Mouse (Mus musculus) forebrain, embryonic 15.5 days (tissue): ENCODE measurements around the gene Btbd10. TPM values are rescaled to one million over a fixed set of nuclear protein-coding genes. Genes with fewer than 3 reads are reported as not detected.

Experiments
- polyA plus RNA-seq: library from polyadenylated mRNA; unstranded; fragments of >200 nt; fragmentation: Nextera tagmentation; extraction: Ambion mirVana; gene quantifications from 2 replicates; pipeline ENCODE4 v1.2.1, GENCODE M21; 2015

The Btbd10 gene
- polyA plus RNA-seq, 1 experiment from 2014 or later, result 69.6 TPM

Other genes with a start within 250 kb of the Btbd10 start
- 16.0 and 16.2 TPM in 2 replicates for gene Arntl, start 161.9 kb downstream of the Btbd10 start, polyA plus RNA-seq
- gene Pth, start 19.2 kb upstream of the Btbd10 start, polyA plus RNA-seq, result not detected in 2 replicates
- gene Far1, start 144.4 kb upstream of the Btbd10 start, polyA plus RNA-seq, result 65.7 and 69.5 TPM in 2 replicates